Mouse (Mus musculus): Measurements from ENCODE around the gene Fkbp10.

The Fkbp10 gene

DNA sequence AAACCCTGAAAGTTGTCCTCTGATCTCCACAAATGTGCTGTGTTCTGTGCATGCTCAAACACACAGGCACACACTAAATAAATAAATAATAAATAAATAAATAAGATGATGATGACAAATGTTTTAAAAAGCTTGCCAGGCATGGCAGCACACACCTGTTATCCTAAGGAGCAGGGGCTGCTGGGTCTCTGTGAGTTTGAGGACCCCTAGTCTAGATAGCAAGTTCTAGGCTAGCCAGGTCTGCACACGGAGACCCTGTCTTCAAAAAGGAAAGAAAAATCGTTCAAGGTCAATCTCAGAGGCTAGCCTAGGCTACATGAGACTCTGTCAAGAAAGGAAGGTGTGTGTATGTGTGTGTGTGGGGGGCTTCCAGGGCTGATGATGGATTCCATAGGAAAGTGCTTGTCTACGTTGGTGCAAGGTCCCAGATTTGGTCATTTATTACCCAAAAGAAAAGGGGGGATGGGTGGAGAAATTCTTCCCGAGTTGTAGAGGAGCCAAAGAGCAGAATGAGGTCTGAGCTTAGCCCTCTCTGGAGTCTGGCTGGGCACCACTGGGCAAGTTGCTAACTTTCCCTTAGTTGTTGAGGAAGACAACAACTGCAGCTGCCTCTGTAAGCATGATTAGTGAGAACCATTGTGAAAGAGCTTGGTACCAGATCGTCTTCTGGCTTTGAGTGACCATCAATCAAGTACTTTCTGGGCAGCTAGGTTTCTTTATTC lies 21.0 kb upstream of the Fkbp10 start:
- DNase-seq (ENCODE audit: low spot score in 2 of 2) = no peak

DNA sequence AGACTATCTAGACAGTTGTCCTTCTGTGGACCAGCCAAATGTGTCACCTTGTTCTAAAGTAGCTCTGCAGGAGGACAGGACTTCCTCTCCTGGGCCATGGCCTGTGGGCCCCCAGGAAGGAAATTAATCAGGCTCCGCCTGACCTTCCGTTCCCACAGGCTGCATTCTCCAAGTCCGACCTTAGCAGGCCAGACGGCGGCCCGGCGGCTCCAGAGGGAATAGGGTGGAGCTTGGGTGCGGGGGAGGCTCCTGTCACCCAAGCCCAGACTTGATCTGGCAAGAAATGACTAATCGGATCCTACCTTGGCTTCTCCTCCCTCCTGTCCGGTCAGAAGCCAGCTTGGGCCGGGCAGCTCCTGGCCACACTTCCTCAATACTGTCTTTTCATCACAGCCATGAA lies 20.3 kb upstream of the Fkbp10 start:
- no peak for DNase-seq (ENCODE audit: low spot score in 2 of 2)

DNA sequence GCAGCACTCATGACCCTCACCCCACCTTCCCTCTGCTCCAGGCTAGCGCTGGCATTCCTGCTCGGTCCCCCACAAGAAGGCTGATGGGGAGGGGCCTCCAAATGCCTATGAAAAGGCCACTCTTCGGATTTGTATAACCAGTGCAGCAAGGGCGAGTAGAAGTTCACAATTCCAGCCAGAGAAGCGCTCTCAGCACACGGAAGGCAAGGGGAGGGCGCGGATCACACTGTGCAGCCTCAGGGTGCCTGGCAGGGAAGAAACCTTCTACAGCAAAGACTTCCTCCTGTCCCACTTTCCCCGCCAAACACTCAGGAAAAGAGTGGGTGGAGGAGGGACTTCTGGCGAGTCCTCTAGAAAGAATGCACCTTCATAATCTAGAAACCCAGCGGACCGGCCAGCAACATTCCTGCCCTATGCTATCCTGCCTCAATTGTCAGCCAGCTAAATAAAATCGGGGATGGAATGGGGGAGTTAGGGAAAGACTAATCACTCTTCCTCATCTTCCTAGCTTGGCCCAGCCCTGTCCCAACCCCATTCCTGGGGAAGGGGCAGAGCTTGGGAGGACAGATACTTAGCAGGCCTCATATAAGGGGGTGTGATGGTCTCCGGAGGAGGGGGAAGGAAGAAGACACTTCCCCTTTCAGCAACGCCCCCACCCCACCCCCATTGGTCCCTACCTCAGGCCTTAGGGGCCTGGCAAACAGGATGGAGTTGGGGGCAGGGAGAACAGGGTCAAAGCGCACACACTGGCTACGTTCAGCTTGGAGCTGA lies 19.5 kb upstream of the Fkbp10 start:
- DNase-seq (ENCODE audit: low spot score in 2 of 2) = no peak

DNA sequence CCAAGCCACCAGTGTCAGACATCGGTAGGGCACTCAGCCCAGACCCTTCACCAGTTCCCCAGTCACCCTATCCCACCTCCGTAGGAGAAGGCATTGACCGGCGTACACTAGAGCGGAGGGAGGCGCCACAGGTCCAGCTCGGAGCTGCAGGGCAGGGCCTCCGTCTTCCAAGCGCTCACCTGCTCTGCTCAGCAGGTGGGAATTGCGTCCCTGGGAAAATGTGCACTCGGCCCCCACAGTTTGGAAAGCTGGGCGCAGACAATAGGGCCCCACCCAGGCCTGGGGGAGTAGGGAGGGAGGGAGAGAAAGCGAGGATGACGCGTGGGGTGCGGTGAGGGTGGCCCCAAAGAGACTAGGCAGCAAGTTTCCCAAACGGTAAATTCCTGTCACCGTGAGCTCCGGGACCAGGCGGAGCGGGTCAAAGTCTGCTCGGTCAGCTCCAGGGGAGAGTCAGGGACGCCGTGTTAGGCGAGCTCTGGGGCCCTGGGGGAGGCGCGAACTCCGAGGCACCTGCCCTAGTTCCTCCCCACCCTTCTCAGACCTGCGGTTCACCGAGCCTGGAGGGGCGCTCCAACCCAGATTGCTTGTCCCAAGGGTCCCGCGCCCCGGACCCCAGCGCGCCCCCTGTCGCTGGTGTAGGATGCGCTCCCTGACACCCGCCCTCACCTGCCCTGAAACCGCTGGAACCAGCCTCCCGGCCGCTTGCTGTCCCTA lies 18.5 kb upstream of the Fkbp10 start:
- peak; percentile 50 for DNase-seq (ENCODE audit: low spot score in 2 of 2)

DNA sequence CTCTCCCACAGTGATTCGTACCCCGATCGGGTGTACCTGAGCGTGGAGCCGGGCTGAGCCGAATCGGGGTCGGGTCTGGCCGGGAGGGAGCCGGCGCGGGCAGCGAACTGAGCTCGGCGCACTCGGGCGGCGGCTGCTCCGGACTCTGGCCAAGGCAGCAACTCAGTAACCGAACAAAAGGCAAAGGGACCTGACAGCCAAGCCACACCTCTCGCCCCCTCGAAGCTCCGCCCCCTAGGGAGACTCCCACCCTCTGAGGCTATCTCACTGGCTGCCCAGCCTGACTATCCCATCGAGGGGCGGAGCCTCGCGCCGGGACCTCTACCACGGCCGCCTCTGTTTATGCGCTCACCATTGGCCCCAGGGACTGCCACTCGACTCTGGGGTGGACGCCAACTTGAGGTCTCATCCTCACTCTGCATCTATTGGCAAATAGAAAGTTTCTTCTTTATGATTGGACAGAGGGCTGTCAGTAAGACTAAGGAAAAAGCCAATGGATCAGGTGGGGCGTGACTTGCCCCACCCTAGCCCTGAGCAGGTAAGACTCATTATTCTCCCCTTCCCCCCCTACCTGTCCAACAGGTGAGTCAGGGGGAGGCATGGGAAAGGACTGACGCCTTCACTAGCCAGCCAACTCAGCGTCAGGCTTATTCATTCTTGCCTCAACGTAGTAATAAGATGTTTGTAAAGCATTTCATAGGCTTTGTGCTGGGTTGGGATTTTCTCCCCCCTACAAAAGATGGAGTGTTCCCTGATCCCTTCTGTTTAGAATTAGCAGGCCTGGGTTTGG lies 17.7 kb upstream of the Fkbp10 start, which contains the start of gene Jup:
Jup (minus strand) TSS at position 164 of the 790 bp plus-strand sequence.
- DNase-seq (ENCODE audit: low spot score in 2 of 2) = peak; percentile 98

DNA sequence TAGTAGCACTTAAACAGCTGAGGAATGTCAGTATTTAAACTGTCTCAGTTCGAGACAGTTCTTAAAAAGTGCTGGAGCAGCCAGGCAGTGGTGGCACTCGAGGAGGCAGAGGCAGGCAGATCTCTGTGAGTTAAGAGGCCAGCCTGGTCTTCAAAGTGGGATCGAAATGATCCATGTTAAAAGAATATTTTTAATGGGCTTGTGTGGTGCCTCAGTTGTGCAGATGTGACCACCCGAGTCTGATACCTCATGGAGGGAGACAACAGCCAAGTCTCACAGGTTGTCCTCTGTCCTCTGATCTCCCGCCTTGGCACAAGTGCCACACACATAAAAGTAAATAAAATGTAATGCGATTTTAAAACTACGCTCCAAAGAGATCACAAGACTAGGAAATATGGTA lies 17.0 kb upstream of the Fkbp10 start:
- no peak for DNase-seq (ENCODE audit: low spot score in 2 of 2)

DNA sequence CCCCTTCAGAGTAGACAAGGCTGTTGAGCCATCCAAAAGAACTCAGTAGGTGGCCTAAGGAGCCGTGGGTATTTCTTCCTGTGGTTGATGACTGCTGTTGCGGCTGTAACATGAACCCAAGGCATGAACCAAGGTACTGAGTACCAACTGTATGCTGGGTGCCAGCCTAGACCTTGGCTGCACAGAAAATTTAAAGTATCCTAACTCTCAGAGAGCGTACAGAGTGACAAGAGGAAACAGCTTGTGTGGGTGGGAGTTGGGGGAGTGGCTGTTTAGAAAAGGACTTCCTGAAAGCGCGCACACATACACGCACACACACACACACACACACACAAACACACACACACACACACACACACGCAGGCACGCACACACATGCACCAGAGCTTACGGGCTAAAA lies 16.2 kb upstream of the Fkbp10 start:
- peak; percentile 55 to 63 for DNase-seq (ENCODE audit: low spot score in 2 of 2)

DNA sequence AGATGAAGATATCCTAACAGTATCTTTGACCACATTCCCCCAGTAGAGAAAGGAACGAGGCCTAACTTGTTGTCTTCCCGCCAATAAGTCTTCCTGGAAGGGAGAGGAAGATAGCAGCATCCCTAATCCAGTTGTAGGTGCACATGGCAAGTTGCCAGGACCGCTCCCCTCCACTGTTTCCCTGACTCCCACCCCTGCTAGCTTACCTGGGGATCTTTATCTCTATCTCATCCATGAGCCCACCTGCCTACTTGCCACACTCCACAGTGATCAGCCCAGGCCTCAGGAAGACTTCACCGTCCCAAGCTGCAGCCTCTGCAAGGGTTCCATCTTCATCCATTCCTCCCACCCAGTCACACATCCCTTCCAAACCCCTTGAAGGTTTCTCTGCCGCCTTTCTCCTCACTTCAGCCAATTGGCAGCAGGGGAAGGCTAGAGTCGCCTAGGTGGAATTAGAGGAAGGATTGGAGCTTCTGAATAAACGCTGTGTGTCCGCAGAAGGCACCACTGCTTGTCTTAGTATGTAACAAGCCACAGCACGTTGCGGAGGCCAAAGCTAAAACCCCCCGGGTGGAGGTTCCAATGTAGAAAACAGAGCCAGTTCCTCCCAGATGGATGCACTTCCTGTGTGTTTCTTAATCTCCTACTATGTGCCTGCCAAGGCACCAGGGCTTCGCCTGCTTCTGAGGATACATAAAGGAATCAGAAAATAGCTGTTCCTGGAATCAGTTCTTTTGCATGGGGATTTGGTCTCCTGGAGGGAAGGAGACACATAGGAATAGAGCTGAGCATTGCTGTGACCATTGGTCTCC lies 15.6 kb upstream of the Fkbp10 start:
- DNase-seq (ENCODE audit: low spot score in 2 of 2) = no peak

DNA sequence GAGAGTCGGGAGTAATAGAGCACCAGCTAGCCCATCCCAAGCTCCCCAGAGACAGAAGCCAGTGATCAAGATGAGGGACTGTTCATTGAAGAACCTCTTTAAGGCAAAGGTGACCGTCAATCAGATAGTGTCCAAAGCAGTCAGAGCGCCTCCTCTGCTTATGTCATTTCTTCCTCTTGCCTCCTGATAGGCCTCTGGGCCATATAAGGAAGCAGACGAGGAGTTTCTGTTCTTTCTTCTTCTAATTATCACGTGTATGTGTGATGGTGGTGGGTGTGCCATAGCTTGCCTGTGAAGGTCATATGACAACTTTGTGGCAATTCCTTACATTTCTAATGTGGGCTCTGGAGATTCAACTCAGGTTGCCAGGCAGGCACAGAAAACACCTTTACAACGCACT lies 14.7 kb upstream of the Fkbp10 start:
- DNase-seq (ENCODE audit: low spot score in 2 of 2) = peak; percentile 17 to 22

DNA sequence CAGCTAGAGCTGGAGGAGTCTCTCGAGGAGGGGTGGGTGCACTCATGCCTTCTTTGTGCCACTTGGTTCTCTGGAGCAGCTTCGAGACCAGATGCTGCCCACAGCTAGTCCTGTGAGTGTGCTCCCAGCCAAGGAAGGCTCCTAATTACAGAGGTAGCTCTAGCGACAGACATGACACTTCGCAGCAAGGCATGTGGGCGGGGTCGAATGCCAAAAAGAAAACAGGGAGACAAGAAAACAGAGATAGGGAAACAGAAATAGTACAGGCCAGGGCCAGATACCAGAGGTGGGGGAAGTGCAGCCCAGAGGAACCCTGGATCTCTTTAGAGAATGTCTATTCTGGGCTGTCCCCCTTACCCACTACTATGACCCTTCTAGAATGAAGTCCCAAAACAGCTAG lies 13.3 kb upstream of the Fkbp10 start:
- DNase-seq (ENCODE audit: low spot score in 2 of 2) = no peak

DNA sequence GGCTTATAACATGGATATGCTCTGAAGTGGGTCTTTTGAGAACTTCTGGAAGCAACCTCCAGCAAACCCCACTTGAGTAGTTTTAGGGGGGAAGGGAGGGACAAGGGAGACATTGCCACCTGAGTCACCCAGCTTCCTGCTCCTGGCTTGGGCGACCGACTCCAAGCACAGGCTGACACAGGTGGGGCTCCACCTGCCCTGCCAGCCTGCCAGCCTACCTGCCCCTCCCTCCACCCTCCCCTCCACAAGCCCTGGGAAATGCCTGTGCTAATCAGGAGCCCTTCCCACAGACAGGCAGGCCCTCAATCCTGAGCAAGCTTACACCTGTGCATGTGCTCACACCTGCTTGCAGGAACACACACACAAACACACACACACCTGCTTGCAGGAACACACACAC lies 12.8 kb upstream of the Fkbp10 start:
- no peak for DNase-seq (ENCODE audit: low spot score in 2 of 2)

DNA sequence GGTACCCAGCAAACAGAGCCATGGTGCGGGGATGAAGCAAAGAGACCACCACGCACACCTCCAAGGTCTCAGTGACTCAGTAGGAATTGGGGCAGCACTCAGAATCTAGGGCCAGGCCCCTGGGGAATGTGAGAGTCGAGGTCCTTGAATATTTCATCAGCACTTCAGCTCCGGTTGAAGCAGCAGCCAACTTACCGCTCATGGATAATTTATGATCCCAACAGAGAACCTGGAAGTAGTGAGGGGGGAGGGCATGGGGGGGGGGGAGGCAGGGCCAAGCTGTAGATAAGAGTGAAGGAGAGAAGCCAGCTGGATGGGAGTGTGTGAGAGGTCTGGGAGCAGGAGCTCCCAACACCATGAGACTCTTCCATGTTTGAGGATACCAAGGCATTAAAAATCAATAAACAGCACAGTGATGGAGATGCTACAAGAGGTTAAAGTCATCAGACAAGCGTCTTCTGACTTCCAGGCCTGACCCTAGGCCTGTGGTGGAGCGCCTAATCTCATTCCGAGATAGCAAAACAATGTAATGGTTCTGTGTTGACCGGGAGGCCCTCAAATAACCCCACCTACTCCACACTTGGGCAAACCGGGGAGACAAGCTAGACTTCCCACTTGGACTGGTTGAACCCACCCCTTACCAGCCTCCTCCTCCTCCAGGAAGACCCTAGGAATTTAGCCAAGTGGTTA lies 11.9 kb upstream of the Fkbp10 start:
- DNase-seq (ENCODE audit: low spot score in 2 of 2) = no peak

DNA sequence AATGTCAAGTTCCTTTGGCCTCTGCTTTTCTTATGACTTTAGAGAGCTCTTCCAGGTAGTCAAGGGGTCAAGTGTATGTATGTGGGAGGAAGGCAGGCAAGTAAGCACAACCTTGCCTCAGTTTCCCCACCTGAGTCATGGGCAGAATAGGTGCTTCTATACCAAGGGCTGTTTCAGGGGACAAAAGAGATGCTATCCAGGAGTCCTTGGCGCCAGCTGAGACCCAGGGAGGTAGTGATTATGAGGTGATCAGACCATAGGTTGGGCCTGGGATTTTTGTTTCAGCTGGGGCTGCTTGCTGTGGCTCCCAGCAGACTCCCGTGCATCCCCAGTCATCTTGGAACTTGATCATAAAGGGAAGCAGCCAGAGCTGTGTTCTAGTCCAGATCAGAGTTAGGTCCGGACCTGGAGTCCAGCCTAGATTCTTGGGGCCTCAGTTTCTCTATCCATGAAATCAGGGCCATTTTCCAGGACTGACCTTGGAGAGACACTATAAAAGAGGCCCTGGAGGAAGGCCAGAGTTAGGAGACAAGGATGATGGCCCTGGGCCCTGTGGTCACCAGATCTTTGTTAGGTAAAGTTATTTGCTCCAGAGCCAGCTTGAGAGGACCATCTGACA lies 10.9 kb upstream of the Fkbp10 start:
- DNase-seq (ENCODE audit: low spot score in 2 of 2) = no peak

DNA sequence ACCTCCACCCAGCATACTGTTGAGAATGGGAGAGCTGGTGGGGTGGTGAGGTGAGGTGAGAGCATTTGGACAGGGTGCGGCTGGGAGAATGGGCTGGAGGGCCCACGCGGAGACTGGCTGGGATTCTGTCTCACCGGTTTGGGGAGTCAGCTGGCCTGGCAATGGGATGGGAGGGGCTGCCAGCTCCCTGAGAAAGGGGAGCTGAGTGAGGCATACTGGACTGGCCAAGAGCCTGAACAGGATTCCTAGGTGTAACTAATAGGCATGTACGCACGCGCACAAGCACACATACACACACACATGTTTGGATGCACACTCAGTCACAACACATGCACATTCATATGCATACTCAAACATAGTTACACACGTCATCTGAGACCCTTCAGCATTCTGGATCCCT lies 9.2 kb upstream of the Fkbp10 start:
- DNase-seq (ENCODE audit: low spot score in 2 of 2) = no peak

DNA sequence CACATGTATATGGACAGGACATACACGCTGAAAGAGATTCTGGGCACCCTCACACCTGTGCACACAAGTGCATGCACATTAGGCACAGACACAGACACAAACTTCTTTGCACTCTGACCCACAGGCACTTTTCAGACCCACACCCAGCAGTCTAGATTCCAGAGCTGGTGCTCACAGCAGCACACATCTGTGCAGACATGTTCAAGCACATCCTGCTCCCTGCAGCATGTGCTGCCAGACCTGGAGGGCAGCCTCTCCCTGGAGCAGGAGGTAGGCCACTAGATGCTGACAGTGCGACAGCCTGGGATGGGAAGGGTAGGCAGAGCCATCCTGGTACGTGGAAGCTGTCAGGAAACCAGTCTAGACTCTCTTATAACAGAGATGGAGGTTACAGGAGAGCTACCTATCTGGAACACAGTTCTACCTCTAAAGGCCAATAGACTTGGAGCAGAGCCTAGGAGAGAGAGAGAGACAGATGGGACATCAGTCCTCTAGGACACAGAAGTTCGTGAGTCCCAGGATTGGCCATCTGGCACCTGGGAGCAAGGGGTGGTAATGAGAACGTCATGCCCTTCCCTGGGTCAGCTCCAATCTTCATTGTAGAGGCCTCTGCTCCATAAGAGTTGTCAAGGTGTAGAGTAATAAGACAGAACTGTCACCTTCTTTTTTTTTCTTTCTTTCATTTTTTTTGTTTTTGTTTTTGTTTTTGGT lies 8.3 kb upstream of the Fkbp10 start:
- no peak for DNase-seq (ENCODE audit: low spot score in 2 of 2)

DNA sequence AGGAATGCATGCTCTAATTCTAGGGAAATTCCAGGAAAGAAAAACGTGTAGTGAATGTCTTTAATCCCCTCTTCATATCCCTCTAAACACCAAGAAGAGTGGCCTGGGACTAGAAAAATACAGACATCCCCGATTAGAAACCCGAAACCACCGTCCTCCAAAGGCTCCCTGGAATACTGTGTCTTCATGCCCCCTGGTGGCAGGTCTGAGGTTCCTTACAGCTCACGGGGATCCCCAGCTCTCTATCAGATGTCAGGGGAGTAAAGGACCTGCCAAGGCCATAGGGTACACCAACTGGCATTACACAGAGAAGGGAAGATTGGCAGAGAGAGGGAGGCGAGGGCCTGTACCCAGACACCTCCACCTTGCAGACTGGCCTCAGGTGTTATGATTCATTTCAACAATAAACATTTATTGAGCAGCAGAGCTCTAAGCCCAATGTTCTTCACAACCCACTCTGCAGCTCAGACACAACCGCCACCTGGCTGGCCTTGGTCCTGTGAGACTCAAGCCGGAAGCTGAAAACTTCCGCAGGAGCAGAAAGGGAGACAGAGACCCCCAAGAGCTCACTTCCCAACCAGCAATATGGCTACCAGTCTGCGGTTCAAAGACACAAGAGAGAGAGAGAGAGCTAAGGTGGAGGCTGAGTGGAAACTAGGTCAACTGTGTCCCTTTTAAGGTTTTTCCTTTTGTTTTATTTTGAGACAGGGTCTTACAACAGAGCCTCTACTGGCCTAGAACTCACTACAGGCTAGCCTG lies 7.2 kb upstream of the Fkbp10 start:
- DNase-seq (ENCODE audit: low spot score in 2 of 2) = peak; percentile 44 to 50

DNA sequence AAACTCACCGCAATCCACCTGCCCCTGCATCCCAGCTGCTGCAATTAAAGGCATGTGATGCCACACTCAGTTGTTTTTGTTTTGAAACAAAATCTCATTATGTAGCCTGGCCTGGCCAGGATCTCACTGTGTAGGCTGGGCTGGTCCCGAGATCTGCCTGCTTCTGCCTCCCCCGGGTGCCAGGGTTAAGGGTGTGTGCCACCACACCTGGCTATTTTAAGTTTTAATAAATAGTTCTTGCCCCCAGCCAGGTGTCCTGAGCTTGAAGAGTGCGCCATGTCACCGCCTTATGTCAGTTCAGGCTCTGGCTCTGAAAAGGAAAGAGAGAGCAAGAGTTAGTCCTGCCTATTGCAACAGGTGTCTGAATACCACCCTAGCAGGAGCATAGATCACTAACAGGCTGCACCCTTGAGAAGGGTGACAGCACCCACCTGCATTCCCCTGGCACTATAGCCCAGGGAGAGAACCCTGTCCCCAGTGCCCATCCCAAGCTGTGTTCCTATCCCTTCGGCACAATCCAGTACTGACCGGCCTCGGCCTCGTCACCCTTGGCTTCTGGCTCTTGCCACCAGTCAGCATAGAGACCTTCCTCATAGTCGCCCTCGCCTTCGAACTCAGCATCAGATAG lies 6.5 kb upstream of the Fkbp10 start:
- DNase-seq (ENCODE audit: low spot score in 2 of 2) = no peak

DNA sequence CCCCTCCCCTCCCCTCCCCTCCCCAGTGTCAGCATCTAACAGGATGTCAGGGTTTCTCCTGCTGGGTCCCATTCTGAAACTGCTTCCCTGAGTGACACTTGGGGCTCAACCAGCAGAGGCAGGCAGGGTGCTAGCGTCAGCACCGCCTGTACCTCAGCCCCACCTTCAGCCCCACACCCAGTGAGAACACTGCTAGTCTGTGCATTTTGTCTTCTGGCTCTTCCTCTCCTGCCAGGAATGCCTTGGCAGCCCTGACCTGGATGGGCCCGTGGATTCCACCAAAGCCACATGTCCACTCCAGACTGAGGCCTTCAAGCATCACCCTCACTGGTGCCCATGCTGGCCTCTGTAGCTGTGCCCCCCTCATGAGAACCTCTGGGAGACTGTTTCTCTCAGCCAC lies 5.8 kb upstream of the Fkbp10 start:
- DNase-seq (ENCODE audit: low spot score in 2 of 2) = no peak
